Mouse (Mus musculus) layer of hippocampus, adult 6 months (tissue): ENCODE data around the gene Sh3bp4. TPM values are rescaled to one million over a fixed set of nuclear protein-coding genes. Genes with fewer than 3 reads are reported as not detected.

Experiments used
- long read RNA-seq, 2 experiments: library from polyadenylated mRNA; unstranded; transcript quantifications; one replicate each; pipeline ENCODE4 v2.0.0; 2019 to 2020
- polyA plus RNA-seq: library from polyadenylated mRNA; unstranded; fragments of <200 nt; fragmentation: Nextera tagmentation; gene quantifications from 2 replicates; pipeline ENCODE4 v1.2.3, GENCODE M21; 2021

Gene Sh3bp4
- polyA plus RNA-seq = 11.6 and 12.7 TPM in 2 replicates
- long read RNA-seq, experiment 1, full-length matches to known transcripts = 27 of 46 reads
- long read RNA-seq, experiment 1, partial matches to known transcripts = 17 of 46 reads
- long read RNA-seq, experiment 1, other reads (novel, unspliced or antisense) = 2 of 46 reads
- long read RNA-seq, experiment 2, full-length matches to known transcripts = 152 of 198 reads
- long read RNA-seq, experiment 2, partial matches to known transcripts = 36 of 198 reads
- long read RNA-seq, experiment 2, other reads (novel, unspliced or antisense) = 10 of 198 reads

DNA sequence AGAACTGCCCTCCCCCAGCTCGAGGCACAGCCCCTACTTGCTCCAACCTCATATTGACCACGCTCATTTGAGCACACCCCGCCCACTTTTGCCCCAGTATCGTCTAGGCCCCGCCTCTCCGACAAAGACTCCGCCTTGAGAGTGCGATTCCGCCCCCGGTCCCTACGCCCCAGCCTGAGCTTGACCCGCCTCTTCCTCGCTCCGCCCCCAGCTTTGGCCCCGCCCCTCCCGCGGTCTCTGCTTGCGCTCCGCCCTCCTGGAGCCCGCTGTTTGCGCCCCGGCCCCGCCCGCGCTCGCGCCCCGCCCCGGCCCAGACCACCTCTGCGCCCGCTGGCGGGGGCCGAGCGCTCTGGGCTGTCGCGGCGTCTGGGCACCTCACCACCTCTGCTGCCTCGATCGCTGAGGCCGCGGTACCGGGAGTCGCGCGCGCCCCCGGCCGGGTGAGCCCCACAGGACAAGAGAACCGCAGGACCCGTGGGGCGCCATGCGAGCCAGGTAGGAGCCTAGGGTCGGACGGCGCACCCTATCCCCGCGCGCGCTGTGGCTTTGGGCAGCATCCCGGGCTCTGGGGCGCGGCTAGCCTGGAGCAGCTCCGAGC, at the start of gene Sh3bp4:
TSS of gene Sh3bp4 (plus strand) at position 313 of the 598 bp plus-strand sequence.

